Mouse (Mus musculus) intestine, embryonic 16.5 days (tissue): Measurements from ENCODE around the gene Smim14. TPM values are rescaled to one million over a fixed set of nuclear protein-coding genes. Genes with fewer than 3 reads are reported as not detected.

Experiments
- ATAC-seq: fragments of 200-750 bp; cut with Nextera tagmentation; 2 replicates; pipeline ENCODE4 v1.8.0; 2017; ENCODE audit warnings: moderate TSS enrichment, moderate library complexity
- H3K27ac ChIP-seq: fragments of 300-500 bp; sonication (generic); 2 replicates; pipeline ENCODE4 v1.5.1; 2014; ENCODE audit warnings: mild to moderate bottlenecking, low read length
- H3K27me3 ChIP-seq: fragments of 300-500 bp; sonication (generic); replicated peaks from 2 replicates; pipeline ENCODE4 v1.6.1; 2014; ENCODE audit warnings: low read length, control low read depth, mixed read lengths; ENCODE audit not compliant: control insufficient read depth, insufficient read depth
- H3K36me3 ChIP-seq: fragments of 300-500 bp; sonication (generic); 2 replicates; pipeline ENCODE4 v1.6.1; 2014; ENCODE audit warnings: low read length, control low read depth; ENCODE audit not compliant: control insufficient read depth, insufficient read depth
- H3K4me1 ChIP-seq: fragments of 300-500 bp; sonication (generic); 2 replicates; pipeline ENCODE4 v1.6.1; 2014; ENCODE audit warnings: low read length, control low read depth, mixed read lengths; ENCODE audit not compliant: control insufficient read depth, insufficient read depth
- H3K4me2 ChIP-seq: fragments of 300-500 bp; sonication (generic); 2 replicates; pipeline ENCODE4 v1.6.1; 2014; ENCODE audit warnings: low read depth, low read length, control low read depth
- H3K4me3 ChIP-seq: fragments of 300-500 bp; sonication (generic); 2 replicates; pipeline ENCODE4 v1.5.1; 2014; ENCODE audit warnings: mild to moderate bottlenecking, low read length
- H3K9ac ChIP-seq: fragments of 300-500 bp; sonication (generic); 2 replicates; pipeline ENCODE4 v1.6.1; 2014; ENCODE audit warnings: low read depth, low read length
- H3K9me3 ChIP-seq: fragments of 300-500 bp; sonication (generic); 2 replicates; pipeline ENCODE4 v1.6.1; 2016; ENCODE audit warnings: low read length, control low read depth; ENCODE audit not compliant: control insufficient read depth
- whole genome bisulfite sequencing: fragments of 180-500 bp; shearing (Covaris S2); extraction: QIAGEN DNeasy Blood & Tissue Kit; methylation state at CpG from one replicate; pipeline ENCODE4 v1.1.7; 2014; 5-methylcytosine and 5-hydroxymethylcytosine counted together
- polyA plus RNA-seq: library from polyadenylated mRNA; unstranded; fragments of >200 nt; fragmentation: Nextera tagmentation; extraction: Ambion mirVana; gene quantifications from 2 replicates; pipeline ENCODE4 v1.2.1, GENCODE M21; 2015

Smim14 gene
- polyA plus RNA-seq, 1 experiment from 2014 or later = 153 TPM

- H3K27ac ChIP-seq = peak overlapping the region; percentile 84
- no peak for ATAC-seq
- WGBS = 0% methylated on average over 47 of the region's 47 CpGs
Observed at GRCm38 (mm10) chr5:65435363-65435805, 101.6 kb downstream of the Smim14 start.

GRCm38 (mm10) chr5:65434471-65435362 lies 102.3 kb downstream of the Smim14 start:
- Histone ChIP-seq H3K27me3 (no peaks in the 10 kb centered on the region), H3K27ac (peak overlapping the region; percentile 84), H3K4me2 (peak overlapping the region; percentile 47), H3K36me3 (no peaks in the 10 kb centered on the region), H3K4me1 (peaks cover 13% of the 10 kb centered on the region), H3K9me3 (no peaks in the 10 kb centered on the region), H3K9ac (peak overlapping the region; percentile 84), H3K4me3 (peak overlapping the region; percentile 83)
- no peak for ATAC-seq
- WGBS = 5% methylated on average over 15 of the region's 15 CpGs

More at GRCm38 (mm10) chr5:65435363-65435805, 101.6 kb downstream of the Smim14 start:
- Histone ChIP-seq H3K4me1 (peaks cover 13% of the 10 kb centered on the region), H3K9me3 (no peaks in the 10 kb centered on the region), H3K9ac (peak overlapping the region; percentile 84), H3K4me2 (peak overlapping the region; percentile 47), H3K36me3 (no peaks in the 10 kb centered on the region), H3K27me3 (no peaks in the 10 kb centered on the region), H3K4me3 (peak overlapping the region; percentile 83)

GRCm38 (mm10) chr5:65429441-65429840 lies 107.5 kb downstream of the Smim14 start:
- no peak overlapping the region for H3K9ac ChIP-seq
- no peaks in the 10 kb centered on the region for H3K36me3 ChIP-seq
- 75% methylated on average over 5 of the region's 5 CpGs for WGBS
- no peaks in the 10 kb centered on the region for H3K9me3 ChIP-seq
- no peak overlapping the region for H3K4me3 ChIP-seq
- H3K4me1 ChIP-seq = peaks cover 17% of the 10 kb centered on the region
- no peaks in the 10 kb centered on the region for H3K27me3 ChIP-seq
- H3K27ac ChIP-seq = no peak overlapping the region
- no peak overlapping the region for H3K4me2 ChIP-seq
- ATAC-seq = peak; percentile 27

GRCm38 (mm10) chr5:65428321-65428720 lies 108.7 kb downstream of the Smim14 start:
- H3K27ac ChIP-seq = peak overlapping the region; percentile 65
- no peak overlapping the region for H3K9ac ChIP-seq
- H3K36me3 ChIP-seq = no peaks in the 10 kb centered on the region
- peak; percentile 12; the same call in 1 of the 2 replicates for ATAC-seq
- no peak overlapping the region for H3K4me3 ChIP-seq
- H3K4me2 ChIP-seq = 0 out of 2 replicates have a peak overlapping the region, but pooled peaks have one; percentile 16
- 46% methylated on average over 4 of the region's 4 CpGs for WGBS
- H3K27me3 ChIP-seq = no peaks in the 10 kb centered on the region
- H3K9me3 ChIP-seq = no peaks in the 10 kb centered on the region
- peaks cover 13% of the 10 kb centered on the region; the same call in 1 of the 2 replicates for H3K4me1 ChIP-seq

GRCm38 (mm10) chr5:65425251-65425650 lies 111.7 kb downstream of the Smim14 start:
- Histone ChIP-seq H3K27me3 (no peaks in the 10 kb centered on the region), H3K4me1 (peaks cover 12% of the 10 kb centered on the region; the same call in 1 of the 2 replicates), H3K4me2 (no peak overlapping the region), H3K9me3 (no peaks in the 10 kb centered on the region), H3K36me3 (no peaks in the 10 kb centered on the region), H3K9ac (no peak overlapping the region), H3K4me3 (no peak overlapping the region), H3K27ac (no peak overlapping the region)
- WGBS = 76% methylated on average over 5 of the region's 5 CpGs
- no peak for ATAC-seq

GRCm38 (mm10) chr5:65424215-65424614 lies 112.8 kb downstream of the Smim14 start:
- Histone ChIP-seq H3K4me2 (no peak overlapping the region), H3K36me3 (0 out of 2 replicates have a peak, but pooled peaks cover 1% of the 10 kb centered on the region), H3K9me3 (no peaks in the 10 kb centered on the region), H3K9ac (no peak overlapping the region), H3K4me3 (no peak overlapping the region), H3K4me1 (peaks cover 9% of the 10 kb centered on the region; the same call in 1 of the 2 replicates), H3K27ac (peak overlapping the region; percentile 66), H3K27me3 (no peaks in the 10 kb centered on the region)
- 66% methylated on average over 6 of the region's 6 CpGs for WGBS
- peak; percentile 85 for ATAC-seq

- no peak overlapping the region for H3K4me3 ChIP-seq
- no peaks in the 10 kb centered on the region for H3K9me3 ChIP-seq
- no peak for ATAC-seq
- no peak overlapping the region for H3K9ac ChIP-seq
- WGBS = 89% methylated on average over 8 of the region's 8 CpGs
- H3K36me3 ChIP-seq = 0 out of 2 replicates have a peak, but pooled peaks cover 5% of the 10 kb centered on the region
- H3K4me1 ChIP-seq = 0 out of 2 replicates have a peak, but pooled peaks cover 5% of the 10 kb centered on the region
- H3K27me3 ChIP-seq = no peaks in the 10 kb centered on the region
- H3K4me2 ChIP-seq = no peak overlapping the region
- no peak overlapping the region for H3K27ac ChIP-seq
Observed at GRCm38 (mm10) chr5:65422803-65423202, 114.2 kb downstream of the Smim14 start.

GRCm38 (mm10) chr5:65420822-65421221 lies 116.2 kb downstream of the Smim14 start:
- peak; percentile 86 for ATAC-seq
- H3K36me3 ChIP-seq = 0 out of 2 replicates have a peak, but pooled peaks cover 7% of the 10 kb centered on the region

GRCm38 (mm10) chr5:65419136-65419535 lies 117.8 kb downstream of the Smim14 start:
- no peaks in the 10 kb centered on the region for H3K27me3 ChIP-seq
- 0 out of 2 replicates have a peak, but pooled peaks cover 7% of the 10 kb centered on the region for H3K36me3 ChIP-seq
- H3K27ac ChIP-seq = no peak overlapping the region
- no peaks in the 10 kb centered on the region for H3K9me3 ChIP-seq
- no peak overlapping the region for H3K9ac ChIP-seq
- no peak overlapping the region for H3K4me3 ChIP-seq
- ATAC-seq = no peak
- H3K4me2 ChIP-seq = no peak overlapping the region
- H3K4me1 ChIP-seq = peaks cover 13% of the 10 kb centered on the region
- 82% methylated on average over 10 of the region's 10 CpGs for WGBS

More at GRCm38 (mm10) chr5:65420822-65421221, 116.2 kb downstream of the Smim14 start:
- Histone ChIP-seq H3K27ac (peak overlapping the region; percentile 60), H3K9ac (no peak overlapping the region), H3K4me2 (no peak overlapping the region), H3K4me3 (no peak overlapping the region), H3K4me1 (peaks cover 11% of the 10 kb centered on the region), H3K27me3 (no peaks in the 10 kb centered on the region), H3K9me3 (no peaks in the 10 kb centered on the region)
- 51% methylated on average over 6 of the region's 6 CpGs for WGBS
